Mouse (Mus musculus) c-Kit-positive CD71-positive TER-119-positive erythroid progenitor cells, embryonic 14.5 days (primary cell): ENCODE measurements at regions not wholly inside any gene's neighbourhood (a gene's known extent, or its start where the extent isn't known, plus 50 kb on each side); places are given as distances from the start of the nearest gene placed in this dataset.

Experiments used
- DNase-seq: peaks from one replicate; pipeline ENCODE4 v3.0.0-alpha.2; 2013; ENCODE audit warnings: low spot score

DNA sequence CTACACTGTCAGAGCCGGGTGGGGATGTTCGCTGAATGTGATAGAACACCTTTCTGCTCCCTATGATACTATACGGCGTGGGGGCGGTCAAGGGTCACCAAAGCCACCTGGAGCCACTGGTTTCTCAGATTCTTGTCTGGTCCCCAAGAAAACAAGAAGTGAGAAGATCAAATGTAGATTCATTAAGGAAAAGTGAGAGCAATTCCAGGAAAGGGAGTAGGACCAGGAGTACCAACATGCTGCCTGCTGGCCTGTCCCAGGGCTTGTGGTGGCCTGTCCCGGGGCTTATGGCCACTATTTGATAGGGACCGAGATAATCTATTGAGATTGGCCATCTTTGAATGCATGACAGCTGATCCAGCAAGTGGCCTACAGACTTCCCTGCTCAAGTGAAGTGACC, 58.8 kb upstream of the Fut8 start:
- no peak for DNase-seq

DNA sequence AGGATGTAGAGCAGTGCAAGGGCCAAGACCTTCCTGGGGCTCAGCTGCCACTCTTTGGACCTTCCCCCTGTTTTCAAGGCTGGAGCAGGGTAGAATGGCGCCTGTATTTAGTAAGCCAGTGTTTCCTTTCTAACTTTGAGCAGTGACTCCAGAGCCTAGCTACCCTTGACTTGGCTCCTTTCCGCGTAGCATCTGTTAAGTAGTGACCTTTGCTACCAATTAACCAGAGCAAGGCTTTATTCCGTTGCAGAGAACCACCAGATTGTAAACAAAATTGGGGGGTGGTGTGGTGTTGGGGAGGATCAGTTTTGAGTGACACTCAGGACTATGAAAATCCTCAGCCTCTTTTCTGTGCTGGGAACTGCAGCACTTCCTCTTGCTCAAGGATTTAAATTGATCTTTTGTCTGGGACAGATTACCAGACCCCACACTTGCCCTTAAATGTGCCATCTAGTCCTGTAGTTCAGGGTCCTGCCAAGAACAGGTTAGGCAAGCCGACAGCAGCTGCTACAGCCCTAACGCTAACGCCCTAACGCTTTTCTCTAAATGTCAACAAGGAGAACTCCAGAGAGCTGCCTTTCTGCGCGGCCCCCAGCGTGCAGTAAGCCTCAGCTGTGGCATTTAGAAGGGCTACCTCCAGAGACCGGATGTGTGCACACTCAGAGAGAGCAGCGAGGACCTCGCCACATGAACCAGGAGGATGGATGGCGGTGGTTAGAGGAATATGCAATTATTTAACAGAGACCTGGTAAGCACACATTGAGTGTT, 59.9 kb upstream of the Fut8 start:
- no peak for DNase-seq

DNA sequence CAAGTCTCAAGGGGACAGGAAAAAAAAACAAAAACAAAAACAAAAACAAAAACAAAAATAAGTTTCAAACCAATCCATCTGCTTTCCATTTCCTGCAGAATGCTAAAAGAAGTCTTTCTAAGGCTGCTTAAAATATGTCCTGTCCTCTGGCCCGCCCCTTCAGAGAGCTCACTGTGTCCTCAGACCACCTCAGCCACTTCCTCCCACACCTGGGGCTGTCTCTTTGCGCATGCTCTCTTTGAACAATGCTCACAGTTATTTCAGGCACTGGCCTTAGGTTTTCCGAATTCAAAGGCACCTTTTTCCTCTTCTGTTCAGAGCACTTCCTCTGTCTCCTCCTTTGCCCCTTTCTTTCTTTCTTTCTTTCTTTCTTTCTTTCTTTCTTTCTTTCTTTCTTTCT, 60.6 kb upstream of the Fut8 start:
- DNase-seq, result no peak

DNA sequence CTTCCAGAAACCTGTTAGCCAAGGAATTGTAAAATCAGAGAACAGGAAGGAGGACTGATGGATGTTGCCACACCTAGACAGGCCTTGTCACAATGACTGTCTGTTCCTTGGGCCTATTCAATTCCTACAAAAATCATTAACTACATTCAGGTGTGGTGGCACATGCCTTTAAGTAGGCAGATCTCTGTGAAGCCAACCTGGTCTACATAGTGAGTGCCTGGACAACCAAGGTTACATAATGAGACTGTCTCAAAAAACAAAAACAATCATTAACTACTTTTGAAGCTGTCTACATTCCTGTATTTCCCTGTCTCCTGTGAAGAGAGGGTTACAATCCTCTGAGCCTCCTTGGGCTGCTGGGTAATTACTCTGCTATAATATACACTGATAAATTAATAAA, 63.9 kb upstream of the Fut8 start:
- no peak for DNase-seq

DNA sequence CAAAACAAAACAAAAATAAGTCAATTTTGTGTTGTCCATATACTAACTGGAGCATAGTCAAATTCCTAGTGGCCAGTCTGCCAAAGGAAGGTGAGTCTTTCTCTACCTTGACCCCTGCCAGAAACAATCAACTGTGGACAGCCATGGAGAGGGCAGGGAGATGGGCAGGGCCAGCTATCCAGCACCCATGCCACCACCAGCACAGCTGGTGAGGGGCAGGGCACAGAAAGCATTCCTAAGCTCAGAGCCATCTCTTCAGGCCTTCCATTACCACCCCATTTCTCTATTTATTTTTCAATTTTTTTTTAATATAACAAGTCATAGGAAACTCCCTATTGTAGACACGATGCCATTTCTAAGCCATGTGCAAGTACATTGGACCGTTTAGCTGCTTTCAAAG, 65.4 kb upstream of the Fut8 start:
- DNase-seq, result no peak

DNA sequence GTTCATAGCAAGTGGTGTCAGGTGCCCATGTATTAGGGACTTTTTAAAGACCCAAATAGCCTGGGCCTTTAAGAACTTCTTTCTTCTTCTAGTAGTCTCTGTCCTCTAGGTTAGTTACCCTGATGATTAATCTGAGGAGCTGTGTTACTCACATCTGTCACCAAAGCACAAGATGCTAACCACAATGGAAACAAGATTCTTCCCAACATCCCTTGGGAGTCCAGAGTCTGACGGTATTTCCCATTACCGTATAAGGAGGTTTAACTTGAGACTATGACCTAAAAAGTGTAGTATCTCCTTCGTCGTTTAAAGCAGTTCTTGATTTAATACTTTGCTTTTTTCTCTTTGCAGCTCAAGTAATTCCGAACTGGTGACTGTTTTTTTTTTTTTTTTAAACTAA, 67.7 kb upstream of the Fut8 start:
- no peak for DNase-seq

DNA sequence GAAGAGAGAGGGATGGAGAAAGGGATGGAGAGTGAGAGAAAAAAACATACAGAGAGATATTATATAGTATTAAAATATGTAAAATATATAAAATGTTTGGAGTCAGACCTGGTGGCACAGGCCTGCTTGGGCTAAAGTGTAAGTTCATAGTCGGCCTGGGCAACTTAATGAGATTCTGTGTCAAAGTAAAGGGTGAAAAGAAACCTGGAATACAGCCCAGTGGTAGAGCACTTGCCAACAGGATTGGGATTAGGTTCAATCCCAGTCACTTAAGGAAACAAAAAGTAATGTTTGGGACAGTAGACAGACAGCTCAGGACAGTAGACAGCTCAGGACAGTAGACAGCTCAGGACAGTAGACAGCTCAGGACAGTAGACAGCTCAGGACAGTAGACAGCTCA, 69.6 kb upstream of the Fut8 start:
- DNase-seq, result no peak

DNA sequence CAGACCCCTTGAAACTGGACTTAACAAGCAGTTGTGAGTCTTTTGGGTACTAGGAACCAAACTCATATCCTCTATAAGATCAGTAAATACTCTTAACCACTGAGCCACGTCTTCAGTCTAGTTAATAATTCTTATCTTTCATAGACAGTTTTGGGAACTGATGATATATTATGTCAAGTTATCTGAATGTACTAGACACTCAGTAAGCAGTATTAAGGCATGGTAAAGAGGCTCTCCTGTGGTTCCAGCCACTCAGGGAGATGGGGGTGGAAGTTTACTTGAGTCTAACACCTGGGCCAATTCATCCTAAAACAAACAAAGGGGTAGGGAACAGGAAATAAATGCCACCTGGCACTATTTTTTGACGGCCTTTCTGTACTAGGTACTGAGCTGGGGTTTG, 81.2 kb upstream of the Fut8 start:
- DNase-seq, result no peak

DNA sequence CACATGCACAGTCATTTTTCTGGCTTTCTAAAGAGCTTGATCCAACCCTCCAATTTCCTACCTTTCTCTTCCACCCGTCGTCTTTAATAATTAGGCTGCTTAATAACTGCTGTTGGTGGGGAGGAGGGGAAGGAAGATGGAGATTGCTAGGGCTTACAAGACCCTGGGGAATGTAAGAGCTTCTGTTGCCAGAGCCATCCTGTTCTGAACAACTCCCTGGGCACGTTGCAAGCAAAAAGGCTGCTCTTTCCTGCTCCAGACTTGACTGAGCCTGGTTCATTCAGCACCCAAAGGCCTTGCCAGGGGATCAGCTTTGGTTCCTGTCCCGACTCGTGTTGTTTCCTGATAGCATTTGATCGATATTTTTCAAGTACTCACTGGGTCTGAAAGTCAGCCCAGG, 82.3 kb upstream of the Fut8 start:
- DNase-seq, result no peak

DNA sequence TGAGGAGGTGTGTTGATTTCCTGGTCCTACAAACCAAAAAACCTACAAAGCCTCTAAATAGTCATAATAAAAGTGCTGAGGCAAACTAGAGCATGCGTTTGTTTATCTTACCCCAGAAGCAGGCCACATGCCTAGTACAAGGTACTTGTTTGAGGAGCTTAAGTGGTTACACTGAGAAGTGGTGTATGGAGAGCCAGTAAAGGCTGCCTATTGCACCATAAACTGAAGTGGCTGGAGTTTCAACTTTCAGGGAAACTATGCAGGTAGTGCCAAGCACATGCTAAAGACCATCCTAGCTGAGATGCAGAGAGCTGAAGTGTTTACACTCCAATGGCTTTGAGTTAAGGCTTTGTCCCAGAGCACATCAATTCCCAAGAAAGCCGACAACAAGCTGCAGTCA, 86.5 kb upstream of the Fut8 start:
- no peak for DNase-seq

DNA sequence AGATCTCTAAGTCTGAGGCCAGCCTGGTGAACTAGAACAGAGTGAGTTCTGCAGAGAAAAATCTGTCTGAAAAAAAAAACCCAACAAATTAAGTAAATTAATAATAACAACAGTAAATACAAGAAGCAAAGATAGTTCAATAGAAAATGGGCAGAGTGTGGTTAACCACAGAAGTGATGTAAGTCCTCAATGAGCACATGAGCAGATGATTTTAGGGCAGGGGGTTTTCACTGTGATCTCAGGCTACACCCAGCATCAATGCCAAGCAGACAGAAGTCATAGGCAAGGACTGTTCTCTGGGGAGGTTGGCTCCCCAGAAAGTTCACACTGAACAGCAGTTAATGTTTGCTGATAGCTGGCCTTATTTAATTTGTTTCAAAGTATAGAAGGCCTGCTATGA, 88.1 kb upstream of the Fut8 start:
- no peak for DNase-seq

DNA sequence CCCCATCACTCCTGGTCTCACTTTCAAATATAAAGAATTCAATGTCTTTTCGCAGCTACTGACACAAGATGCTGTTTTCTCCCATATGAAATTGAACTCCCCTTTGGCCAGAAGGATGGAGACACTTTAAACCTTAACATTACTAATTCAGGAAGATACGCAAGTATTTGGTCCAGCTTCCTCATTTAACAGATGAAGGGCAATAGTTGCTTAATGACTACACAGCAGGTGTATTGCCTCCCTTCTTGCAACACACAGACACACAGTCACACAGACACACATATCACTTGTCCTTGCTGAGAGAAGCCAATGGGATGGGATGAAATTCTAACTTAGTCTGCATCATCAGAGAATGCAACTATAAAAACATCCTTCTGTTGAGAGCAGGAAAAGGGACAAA, 89.8 kb upstream of the Fut8 start:
- no peak for DNase-seq

DNA sequence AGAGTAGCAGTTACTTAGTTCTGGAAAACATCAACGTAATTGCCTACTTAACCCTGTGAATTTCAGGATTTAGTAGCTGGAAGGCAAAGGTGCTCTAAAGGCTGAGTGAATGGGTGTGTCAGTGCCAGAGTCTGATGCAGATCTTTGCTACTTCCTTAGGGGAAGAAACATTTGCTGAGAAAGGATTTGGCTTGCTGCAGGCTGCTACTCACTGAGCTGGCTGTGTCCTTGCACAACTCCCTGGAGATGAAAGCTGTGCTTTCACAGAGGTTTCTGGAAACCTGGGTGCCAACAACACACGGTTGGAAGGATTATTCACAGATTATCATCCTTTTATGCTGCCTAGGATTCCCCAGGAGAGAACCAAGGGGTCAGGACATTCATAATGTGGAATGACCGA, 94.0 kb upstream of the Fut8 start:
- DNase-seq, result no peak

DNA sequence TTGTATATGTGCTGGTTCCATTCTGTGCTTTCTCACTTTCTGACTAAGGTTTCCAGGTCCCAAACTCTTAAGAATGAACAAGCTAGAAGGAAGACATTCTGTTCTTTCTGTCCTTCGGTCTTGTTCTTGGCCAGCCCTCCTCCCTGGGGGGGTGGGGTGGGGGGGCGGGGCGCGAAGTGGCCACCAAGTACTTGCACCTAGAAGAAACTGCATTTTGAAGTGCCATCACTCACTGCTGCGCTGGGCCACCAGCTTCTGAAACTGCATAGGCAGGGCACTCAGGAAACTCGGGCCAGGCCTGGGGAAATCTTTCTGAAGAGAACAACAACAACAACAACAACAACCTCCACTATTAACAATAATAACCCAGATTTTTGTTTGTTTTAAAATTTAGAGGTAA, 94.4 kb upstream of the Fut8 start:
- DNase-seq, result no peak

DNA sequence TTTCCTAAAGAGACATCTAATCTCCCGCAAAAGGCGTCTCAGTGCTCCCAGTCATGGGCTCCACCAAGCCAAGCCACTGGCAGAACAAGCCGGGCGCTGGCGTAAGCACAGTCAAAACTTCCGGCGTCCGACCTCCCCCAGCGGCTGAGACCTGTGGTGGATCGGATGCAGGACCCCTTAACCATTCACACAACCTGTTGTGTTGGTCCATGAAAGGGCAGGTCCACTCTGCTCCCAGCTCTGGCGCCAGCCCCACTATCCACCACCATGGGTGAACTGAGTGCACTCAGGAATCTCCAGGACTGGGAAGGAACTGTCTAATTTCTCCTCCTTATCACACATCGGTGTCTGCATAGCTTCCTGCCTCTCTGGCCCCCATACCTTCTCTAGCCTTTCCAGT, 94.8 kb upstream of the Fut8 start:
- DNase-seq, result no peak

DNA sequence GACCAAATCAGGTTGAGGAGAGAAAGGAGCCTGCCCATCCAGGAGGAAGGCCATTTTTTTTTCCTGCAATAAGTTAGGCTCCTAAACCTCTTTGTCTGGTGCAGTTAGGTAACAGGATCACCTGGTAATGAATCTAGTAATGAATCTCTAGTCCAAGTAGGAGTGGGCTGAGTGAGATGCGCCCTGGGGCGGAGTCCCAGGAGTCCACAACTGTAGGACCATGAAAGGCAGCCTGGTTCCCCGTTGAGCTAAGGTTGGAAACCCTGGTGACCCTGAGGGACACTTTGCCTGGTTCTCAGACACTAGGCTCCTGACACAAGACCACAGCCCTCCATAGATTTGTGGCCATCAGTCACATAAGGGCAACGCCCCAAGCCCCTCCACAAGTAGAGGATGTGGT, 95.7 kb upstream of the Fut8 start:
- DNase-seq, result no peak

DNA sequence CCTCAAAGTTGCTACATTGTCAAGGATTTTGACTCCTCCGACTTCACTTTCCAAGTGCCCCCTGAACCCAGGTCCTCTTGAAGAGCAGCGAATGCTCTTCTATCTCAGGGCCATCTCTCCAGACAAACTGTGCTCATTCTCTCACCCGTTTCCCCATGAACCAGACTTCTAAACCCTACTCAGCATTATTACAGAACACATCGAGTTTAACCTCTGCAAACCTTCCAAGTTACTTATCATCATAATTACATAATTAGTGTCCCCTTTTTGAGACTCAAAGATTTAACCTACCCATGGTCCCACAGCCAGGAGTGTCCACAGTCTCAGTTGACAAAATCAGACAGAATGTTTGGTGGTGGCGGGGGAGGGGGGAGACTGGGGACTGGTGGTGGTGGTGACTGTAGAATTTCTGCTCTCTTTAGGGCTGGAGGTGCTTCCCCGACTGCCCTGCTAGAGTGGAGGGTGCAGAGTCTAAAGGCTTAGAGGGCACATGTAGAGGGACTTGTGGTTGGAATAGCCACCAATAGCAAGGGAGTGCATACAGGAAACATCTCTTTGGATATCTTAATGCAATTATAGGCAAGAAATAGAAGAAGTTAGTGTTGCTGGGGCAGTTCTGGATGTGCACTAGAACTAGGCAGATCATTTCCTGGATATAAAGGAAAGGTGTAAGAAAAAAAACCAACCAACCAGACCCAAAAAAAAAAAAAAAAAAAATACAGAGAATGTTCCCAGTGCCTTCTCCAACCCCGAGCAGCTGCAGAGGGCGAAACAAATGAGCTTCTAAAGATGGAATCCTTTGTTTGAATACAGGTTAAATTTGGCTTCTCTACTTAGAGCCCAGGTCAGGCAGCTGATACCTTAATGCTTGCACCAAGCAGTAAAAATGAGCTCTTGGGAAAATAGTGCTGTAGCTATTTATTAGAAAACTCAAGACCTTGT, 96.4 kb upstream of the Fut8 start:
- no peak for DNase-seq

DNA sequence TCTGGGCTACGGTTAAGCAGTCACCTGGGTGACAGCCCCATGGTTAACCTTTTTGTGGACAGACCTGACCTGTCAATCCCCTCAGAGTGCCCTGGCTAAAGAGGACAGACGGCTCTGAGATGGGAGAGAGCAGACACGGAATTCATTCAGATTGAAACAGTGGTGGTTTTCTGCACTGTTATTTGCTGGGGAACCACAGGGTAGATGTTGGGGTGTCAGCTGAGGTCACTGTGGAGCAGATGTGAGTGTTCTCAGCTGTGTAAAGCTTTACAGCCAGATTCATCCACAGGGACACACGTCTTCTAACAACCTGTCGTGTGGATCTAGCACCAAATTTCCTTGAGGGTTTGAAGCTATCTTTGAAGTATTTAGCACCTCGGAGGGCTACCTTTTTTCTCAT, 97.3 kb upstream of the Fut8 start:
- no peak for DNase-seq

DNA sequence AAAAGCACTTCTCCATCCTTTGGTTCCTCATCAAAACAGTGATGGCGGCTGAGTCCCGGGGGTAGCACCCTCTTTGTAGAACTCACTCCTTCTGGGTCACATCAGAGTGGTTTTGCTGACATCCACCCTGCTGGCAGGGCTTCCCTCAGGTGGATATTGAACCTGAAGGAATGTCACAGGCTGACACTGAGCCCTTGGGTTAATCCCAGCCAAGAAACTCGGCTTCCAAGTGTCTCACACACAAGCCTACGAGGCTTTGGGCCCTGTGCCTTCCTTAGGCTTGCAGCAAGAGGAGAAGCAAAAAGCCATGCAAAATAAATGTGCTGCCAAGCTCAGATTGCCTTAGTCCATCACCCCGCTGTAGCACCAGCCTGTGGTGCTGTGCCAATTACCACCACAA, 97.8 kb upstream of the Fut8 start:
- no peak for DNase-seq

DNA sequence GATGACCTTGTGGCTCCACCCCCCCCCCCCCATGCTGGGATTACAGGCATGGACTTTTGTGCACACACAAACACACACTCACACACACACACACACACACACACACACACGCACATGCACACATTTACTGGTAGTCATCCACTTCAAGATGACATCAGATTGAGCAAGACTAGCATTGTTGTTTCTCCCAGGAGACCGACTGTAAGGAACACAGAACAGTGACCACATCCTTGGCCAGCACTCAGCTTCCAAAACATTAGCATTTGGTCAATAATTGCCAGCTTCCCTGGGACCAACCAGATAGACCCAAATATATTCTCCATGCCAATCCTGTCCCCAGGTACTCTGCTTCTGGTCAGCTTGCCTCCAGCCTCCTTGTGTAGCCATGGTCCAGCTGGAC, 98.2 kb upstream of the Fut8 start:
- DNase-seq, result no peak

DNA sequence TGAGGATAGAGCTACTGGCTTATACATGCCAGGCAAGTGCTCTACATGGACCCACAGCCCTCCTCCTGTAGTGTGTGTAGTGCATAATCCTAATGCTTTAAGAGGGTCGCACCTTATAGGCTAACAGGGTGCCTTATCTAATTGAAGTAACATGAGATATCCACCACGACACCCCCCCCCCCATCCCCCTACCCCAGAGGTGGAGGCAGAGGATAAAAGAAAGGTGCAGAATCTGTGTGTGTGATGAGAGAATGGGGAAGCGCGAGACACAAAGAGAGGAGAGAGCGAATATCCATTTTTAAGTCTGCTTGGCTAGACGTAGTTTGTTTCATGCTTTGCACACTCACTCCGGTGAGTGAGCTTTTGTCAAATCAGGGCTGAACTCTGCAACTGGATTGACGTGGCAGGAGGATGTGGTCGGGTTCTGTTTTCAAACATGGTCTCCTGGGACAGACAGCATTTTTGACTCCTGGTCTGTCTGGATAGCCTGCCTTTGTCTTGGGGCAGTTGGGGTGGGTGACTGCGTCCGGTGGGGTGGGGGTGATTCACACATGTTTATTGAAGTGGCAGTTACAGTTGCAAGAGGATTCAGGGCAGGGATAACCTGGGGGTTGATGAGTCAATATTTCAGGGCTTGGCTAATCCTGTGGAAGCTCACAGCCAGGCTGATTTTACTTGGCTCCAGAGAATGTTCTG, 99.3 kb upstream of the Fut8 start:
- no peak for DNase-seq

DNA sequence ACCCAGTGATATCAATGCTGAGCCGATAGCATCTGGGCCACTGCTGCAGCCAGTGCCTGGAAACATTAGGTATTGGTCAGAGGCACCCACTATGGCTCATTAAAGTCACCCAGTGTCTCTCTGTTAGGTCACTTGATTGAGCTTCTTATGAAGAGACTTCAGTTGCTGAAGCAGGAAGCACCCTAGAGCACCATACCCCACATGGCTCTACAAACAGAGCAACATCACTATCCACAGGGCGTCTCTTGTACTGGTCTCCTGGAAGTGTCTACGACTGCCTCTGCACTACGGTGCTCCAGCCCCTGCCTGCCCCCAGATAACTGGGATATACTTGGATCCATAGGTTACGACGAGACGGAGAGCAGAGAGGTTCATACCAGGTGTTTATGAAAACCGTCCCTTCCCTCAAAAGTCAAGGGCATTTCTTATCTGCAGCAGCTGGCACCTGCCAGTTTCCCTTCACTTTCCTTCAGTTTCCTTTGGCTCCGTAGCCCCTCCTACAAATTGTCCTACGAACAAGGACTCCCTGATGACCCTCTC, 100.6 kb upstream of the Fut8 start:
- DNase-seq, result no peak

DNA sequence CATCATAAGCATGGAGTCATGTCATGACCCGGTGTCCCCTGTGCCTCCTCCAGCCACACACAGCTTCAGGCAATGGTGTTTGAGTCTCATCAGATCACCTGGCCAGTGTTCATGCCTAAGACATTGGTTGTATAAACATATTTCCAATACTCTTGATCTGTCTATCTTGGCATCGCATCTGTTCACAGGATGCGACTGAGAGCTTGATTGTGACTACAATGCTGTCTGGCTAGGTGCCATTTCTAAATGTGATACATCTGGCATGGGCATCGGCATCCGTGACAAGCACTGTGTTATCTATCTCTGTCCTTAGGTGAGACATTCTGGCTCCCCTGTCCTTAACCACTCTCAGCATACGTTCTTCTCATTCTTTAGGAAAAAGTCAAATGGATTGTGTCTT, 102.3 kb upstream of the Fut8 start:
- no peak for DNase-seq
